Mouse (Mus musculus) liver, embryonic 14.5 days (tissue): ENCODE results near the gene Opcml.

Experiments
- CTCF ChIP-seq: IDR thresholded peaks from 2 replicates; pipeline ENCODE4 v1.5.1; 2016; ENCODE audit warnings: antibody characterized with exemption, low read depth, control low read depth
- EP300 ChIP-seq: IDR thresholded peaks from 2 replicates; pipeline ENCODE4 v1.6.1; 2016; ENCODE audit warnings: antibody characterized with exemption, low read depth

GRCm38 (mm10) chr9:28327985-28328384 lies 537.4 kb downstream of the Opcml start:
- TF ChIP-seq EP300 (no peak), CTCF (no peak)
